Mouse (Mus musculus) regulatory T cell (primary cell): ENCODE measurements at regions not wholly inside any gene's neighbourhood (a gene's known extent, or its start where the extent isn't known, plus 50 kb on each side); places are given as distances from the start of the nearest gene placed in this dataset.

Source experiments
- in situ Hi-C: fragments of 300-600 bp; cut with MboI, MseI; formaldehyde crosslinking; loops from one replicate; pipeline ENCODE4 v1.15.1; 2025; ENCODE audit warnings: high pct_unique_total_duplicates

DNA sequence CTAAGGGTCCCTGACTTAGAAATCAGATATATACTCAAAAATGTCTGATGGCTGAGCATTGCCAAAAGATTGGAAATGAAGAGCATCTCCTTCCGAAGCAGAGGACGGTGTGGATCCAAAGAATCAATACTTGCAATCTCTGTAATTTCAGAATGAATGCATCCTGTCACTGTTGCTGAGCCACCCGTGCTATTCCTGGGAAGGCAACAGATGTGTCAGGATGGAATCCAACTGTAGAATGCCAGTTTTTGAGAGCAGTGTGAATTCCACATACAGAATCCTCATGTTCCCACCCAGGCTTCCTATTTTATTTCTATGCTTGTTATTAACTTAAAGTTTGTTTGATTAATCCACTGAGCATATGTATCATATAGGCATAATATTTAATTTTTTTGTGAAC lies 633.9 kb downstream of the Kcnj2 start:
- in situ Hi-C loops: no loop called here

DNA sequence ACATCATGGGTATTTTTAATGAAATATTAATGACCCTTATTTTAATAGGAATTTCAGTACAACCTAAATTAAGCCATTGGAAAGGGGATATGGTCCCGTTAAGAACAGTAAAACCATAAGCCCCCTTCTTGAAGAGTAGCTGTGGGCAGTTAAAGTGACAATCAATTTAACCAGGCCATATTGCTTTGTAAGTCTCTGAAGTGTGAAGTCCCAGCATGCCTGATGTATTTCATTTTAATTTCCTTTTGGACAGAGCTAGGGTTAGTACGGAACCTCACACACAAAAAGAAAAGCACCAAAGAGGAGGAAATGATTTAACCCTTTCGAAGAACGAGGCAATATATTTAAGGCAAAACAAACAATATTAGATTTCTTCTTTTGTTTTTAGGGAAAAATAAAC lies 640.9 kb downstream of the Kcnj2 start:
- in situ Hi-C loops: no loop called here

DNA sequence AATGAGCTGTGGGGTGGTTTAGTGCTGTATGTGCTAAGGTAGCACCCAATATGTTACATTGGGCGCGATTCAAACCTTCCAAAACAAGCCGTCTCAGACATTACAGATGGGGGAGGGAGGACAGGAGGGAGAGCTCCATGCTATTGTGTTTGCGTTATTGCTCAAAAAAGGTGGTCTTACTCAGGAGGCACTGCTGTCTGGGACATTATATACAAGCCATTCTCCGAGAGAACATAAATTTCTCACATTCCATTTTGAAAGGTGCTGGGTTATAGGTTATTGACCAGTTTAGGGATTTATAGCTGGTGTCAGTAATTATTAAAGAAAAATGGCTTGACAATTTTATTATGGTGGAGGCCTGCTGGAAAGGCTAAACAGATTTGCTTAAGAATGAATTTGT lies 649.4 kb downstream of the Kcnj2 start:
- in situ Hi-C loops: no loop called here

DNA sequence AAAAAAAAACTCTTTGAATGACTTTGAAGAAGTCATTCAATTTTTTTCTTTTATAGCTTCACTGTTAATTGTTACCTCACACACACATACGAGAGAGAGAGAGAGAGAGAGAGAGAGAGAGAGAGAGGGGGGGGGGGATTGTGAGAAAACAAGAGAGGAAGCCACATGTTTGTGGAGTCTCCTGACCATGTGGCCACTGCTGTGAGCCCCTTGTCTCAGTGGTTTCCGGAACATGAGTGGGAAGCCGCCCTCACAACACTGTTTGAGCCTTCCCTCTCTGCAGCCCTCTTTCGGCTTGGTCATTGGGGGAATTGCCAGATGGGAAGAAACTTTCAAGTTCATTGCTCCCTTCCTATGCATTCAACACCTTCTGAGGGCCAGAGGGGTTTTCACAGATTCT lies 656.3 kb downstream of the Kcnj2 start:
- in situ Hi-C loops: no loop called here

DNA sequence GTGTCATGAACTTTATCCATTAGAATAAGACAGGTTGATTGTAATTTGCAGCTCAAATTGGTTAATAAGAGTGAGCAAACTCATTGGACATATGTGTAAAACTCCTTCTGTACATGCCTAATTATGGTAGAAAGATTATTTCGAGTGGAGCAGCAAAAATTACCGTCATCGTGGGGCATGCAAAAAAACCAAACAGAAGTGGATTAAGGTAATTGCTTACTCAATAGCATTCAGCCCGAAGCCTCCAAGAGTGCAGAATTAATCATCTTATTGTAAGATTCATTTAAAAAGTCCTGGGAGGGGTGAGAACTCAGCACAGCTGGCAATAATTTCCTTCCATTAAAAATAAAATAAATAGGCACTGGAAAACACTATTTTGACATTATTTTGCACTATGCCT lies 662.2 kb downstream of the Kcnj2 start:
- in situ Hi-C loops: no loop called here

DNA sequence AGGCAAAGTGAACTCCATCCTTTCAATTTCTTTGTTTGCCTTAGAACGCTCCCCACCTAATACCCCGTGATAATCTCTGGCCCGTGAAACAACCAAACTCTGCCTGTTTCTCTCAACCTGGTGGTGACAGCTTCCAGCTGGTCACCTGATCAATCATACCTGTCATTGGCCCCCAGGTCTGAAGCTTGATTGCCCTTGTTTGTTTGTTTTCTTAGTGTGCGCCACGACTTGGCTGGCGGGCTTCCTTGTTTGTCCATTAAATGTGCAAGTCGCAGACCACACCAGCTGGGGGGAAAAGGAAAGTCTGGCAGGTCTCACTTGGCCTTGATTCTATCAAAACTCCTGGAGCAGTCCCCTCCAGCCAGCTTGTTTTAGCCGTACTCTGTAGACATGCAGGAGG lies 666.1 kb downstream of the Kcnj2 start:
- in situ Hi-C loops: no loop called here

DNA sequence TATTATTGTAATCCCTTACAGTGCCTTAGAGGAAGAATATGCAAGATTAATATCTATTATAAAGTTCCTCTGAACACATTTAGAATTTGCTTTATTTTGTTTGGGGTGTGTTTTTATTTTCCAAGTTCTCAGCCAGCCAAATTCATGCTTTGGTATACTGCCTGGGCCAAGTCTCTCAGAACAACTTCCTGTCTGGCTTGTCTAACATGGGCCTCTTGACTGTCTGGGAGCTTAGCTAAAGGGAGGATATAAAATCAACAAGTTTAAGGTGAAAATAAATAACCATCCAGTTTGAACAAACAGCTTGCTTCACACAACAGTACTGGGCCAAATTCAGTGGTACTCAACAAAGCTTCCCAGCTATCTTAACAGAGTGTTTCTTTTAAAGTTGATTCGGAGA lies 669.5 kb downstream of the Kcnj2 start:
- in situ Hi-C loops: no loop called here

DNA sequence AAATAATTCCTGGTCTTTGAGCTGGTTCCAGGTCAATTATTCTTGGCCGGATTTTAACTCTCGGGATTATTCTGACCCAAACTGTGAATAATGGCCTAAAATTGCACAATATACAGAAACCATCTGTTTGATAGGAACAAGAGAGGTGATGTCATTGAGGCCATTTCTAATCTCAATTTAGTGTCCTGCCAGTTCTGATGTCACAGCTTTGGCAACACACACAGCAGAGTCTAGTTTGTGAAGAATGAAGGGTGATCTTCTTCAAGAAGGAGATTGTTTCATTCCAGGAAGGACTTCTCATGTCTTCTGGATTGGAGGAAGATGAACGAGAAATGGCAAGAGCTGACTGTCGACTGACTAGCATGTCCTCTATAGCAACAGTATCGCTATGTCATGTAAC lies 670.0 kb downstream of the Kcnj2 start:
- in situ Hi-C loops: no loop called here

DNA sequence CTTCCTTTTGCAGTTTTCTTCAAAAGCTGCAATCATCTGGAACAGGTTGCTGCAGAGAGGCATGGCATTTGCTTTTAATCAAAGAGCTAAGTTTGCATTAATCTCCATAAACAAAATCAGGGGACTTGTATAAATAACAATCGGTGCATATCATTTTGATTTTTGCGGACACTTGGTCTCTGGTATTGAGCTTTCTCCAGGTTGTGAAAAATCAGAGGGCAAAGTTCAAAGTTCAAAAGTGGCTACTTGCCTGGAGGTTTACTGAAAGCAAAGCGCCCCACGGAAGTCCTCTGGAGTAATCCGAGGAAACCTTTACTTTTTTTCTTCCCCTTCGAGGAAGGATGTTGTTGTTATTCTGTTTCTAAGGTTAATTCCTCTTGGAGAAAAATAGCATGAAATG lies 677.4 kb downstream of the Kcnj2 start:
- in situ Hi-C loops: no loop called here

DNA sequence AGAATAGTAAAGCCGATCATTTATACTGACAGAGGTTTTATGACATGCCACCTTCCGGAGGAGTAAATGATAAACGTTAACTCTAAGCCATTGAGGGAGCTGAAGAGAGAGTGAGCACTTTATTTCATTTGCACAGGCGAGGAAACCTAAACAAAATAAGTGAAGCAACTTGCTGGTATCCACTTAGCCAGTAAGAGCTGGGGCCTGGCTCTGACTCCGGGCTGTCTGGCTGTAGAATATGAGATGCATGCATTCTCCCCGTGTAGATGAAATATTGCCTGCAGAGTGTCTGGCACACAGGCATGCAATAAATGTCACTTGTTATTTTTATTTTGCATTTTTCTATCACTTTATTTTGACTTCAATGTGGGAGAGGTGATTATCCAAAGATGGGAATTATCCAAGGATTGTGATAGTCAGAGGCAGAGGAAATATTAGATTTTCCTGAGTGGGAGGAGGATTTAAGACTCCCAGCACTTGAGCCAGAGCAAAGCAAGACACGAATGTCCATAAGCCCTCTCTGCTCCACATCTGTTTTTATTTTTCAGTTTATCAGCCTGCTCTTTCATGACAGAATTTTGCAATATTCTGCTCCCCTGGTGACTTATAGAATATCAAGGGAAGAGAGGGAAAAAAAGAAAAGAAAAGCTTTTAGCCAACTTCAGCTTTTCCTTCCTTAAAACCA lies 681.4 kb downstream of the Kcnj2 start:
- in situ Hi-C loops: no loop called here

DNA sequence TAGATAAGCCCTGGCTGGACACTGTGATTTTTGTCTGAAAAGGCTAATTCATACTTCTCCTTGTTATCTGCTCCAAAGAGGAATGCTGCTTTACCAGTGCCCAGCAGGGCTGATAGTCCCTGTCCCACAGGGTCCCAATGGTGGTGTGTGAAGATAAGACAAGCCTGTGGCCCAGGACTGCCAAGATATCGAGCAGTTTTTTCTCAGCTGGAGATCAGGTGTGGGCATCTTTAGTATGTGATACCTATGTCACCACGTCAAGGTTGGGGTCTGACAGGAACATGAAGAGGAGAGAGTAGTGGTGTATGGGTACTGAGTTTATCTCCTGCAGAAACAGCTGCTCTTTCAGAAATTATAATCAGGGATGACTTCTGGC lies 682.0 kb downstream of the Kcnj2 start:
- in situ Hi-C loops: no loop called here

DNA sequence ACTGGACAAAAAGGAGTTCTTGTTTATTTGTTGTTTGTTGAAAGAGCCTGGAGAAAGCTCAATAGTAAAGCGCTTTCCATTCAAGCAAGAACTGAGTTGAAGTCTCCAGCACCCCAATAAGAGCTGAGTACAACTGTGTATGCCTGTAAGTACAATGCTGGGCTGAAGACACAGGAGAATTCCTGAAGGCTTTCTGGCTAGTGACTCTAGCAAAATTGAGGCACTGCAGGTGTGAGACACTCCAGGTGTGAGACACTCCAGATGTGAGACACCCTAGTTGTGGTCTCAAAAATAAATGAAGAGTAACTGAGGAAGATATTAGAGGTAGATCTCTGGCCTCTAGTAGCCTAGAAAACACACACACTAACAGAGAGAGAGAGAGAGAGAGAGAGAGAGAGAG lies 682.5 kb downstream of the Kcnj2 start:
- in situ Hi-C loops: no loop called here

DNA sequence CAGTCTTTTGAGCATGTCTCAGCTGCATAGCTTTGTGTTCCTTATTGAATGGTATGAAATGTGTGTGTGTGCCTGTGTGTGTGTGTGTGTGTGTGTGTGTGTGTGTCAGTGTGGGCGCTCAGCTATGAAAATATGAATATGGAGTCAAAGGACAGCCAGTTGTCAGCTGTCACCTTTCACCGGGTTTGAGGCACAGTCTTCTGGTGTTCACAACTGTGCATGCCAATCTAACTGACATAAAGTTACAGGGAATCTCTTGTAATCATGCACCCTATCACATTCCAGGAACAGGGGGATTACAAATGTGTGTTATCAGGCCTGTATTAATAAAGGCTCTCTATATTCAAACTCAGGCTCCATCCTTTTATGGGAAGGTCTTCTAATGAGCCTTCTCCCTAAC lies 688.8 kb downstream of the Kcnj2 start:
- in situ Hi-C loops: no loop called here

DNA sequence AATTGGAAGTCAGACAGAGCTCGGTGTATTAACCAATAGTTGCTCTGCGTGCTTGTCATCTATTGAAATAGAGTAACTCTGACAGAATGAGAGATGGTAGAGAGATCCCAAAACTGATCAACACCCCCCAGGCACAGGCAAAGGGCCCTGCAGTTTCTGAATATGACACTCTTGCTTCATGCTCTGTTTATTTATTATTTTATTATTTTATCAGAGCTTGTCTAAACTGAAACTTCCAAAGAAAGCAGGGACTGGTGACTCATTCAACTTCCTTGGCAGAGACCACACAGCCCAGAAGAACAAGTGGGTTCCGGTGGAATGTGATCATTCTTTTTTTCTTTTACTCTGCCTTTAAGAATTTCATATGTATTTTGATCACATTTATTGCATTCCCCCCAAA lies 697.1 kb downstream of the Kcnj2 start:
- in situ Hi-C loops: no loop called here

DNA sequence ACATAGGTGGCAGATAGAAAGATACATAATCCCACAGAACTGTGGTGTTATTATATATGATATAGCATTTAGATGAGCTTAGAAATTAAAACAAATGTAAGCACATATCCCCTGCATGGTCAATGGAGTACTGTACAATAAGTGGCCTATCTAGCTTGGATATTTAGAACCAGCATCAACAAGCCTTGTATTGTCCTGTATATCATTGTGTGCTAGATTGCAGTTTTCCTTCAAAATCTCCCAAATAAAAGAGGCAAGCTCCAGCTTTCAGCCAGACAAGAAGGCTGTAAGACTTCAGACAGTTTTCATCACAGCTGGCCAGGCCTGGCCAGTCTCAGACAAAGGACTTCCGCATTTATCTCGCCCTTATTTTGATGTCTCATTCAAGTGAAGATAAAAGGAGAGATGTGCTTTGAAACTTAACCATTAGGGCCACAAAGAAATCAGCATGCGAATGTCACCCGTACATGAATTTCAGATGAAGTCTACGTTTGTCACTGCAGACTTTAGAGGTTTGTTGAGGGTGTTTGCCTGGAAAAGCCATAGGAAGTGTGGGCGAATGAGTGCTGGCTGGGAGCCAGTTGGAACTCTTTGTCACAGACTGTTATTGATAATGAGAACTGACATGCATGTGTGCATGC lies 700.5 kb downstream of the Kcnj2 start:
- in situ Hi-C loops: no loop called here

DNA sequence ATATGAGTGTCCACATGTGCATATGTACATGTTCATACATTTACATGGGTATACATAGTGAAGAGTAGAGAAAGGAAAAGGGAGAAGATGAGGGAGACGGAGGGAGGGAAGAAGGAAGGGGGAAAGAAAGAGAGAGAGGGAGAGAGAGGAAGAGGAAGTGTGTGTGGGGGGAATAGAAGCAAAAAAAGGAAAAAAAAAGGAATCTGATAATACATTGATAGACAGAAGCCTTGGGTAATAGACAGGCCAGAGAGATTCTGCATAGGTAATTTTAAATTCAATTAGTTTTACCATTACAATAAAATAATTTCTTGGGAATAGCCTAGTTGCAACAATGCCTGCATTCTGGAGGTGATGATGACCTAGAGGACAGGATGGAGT lies 701.0 kb downstream of the Kcnj2 start:
- in situ Hi-C loops: no loop called here

DNA sequence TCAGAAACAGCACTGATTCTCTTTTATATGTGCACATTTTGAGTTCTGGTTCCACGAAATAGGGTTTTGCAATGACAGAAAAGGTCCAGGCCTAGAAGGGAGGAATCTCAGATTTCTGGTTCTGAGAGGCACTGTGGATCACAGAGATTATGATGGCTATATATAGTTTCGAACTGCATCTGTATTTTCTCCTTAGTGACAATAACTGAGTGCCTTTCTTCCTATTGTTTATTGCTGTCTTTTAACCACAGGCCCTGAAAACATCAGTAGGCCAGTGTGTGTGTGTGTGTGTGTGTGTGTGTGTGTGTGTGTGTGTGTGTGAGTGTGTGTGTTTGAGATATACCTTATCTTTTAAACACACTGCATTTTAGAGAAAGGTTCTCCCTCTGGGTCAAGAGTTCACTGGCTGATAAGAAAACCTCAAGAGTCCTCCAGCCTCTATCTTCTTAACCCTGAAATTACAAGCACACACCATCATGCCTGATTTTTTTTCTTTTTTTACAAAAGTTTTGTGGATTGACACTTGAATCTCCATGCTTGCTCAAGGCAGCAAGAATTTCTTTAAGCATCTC lies 708.2 kb downstream of the Kcnj2 start:
- in situ Hi-C loops: no loop called here

DNA sequence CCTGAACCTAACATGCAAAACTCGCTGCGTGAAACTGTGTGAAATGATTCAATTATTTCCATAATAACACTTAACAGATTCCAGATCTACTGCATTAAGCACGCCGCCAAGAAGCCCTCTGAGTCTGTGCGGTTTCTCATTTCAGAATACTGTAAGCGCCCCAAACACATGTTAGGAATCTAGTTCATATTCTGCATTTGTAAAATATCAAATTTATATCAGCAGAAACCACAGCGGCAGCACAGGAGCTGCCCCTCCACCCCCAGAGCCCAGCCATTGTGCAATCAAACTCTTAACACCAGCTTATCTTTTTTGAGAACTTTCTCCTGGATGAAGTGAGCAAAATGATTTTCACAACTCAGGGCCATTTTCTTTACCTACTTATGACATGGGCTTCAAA lies 715.4 kb downstream of the Kcnj2 start:
- in situ Hi-C loops: loop anchor here (25.0 kb wide), 1 partner anchor 1306 kb away; no protein-coding TSS in a partner anchor

DNA sequence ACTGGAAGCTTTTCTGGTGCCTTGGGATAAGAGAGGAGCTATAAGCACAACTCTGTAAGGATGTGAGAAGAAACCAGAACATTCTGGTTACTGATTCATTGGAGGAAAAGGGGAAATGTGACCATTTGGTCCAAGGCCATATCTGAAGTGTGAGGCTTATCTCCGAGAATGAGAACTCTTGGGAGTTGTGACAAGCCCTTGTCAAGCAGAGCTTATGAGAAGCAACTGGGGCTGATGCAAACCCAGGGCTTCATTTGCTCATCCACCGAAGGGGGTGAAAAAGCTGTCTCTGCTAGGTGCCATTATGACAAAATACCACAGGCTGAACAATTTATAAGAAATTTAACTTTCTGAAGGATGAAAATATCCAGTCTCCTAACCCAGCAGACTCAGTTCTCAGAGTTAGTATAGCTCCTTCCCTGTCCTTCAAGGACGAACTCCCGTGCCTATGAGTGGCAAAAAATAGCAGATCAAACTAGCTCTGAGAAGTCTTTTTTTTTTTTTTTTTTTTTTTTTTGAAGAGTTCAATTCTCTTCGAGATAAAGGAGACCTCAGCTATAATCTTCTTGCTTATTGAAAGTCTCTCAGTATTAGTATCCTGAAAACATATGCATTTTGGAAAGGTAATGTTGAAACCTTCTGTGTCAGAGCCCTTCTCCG lies 725.4 kb downstream of the Kcnj2 start:
- in situ Hi-C loops: loop anchor here (25.0 kb wide), 1 partner anchor 1296 kb away; no protein-coding TSS in a partner anchor

DNA sequence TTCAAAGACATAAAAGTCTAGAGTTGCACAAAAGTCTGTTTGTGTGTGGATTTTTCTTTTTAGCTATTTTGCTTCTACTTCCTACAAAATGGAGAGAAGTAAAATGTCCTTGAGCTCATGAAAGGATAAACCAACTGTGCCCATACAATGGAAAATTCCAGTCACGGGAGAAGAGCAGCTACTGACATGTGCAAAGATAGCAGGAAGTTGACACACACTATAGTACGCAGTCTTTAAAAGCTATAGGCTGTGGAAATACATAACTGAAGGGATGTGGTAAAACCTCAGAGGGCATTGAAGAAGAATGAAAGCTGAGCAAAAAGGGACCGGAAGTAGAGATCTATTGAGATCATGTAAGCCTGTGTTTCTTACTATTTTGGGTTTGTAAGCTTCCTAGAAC lies 735.1 kb downstream of the Kcnj2 start:
- in situ Hi-C loops: no loop called here

DNA sequence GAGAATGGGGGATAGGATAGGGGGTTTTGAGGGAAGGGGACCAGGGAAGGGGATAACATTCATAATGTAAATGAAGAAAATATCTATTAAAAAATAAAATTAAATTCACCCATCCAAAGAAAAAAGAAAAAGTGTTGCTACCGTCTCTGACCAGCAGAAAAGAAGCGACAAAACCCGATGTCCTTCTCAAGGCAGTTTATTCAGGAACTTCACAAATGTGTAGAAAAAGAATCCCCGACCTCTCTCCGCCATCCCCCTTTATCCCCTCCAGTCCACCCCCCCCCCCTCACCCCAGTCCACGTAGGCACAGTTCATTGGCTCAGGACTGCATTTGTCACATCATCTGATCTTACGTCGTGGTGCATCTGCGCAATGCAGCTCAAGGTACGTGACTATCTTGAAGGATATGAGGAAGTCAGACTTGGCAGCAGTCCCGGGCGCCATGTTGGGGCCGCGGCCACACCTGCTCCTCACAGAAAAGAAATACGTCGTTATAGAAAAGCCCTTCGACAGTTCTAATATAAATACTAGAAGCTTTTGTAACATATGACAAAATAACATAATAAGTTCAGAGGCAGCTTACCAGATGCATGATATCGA lies 750.3 kb downstream of the Kcnj2 start:
- in situ Hi-C loops: no loop called here

DNA sequence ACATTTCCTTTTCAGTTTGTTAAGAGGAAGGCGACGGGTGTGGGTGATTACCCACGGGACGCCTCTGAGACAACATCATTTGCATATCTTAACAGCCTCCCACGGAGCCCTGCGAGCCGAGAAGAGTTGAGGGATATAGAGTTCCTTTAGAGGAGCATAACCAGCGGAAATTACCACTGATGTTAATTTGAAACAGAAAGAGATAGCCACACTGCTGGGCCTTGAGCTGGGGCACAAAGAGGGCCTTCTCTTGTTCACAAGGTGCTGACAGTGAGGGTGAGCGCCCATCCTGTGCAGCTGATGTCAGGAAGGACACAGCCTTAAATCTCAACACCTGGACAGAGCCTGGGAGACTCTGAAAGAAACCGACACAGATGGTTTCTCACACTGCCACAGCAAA lies 752.2 kb downstream of the Kcnj2 start:
- in situ Hi-C loops: no loop called here

DNA sequence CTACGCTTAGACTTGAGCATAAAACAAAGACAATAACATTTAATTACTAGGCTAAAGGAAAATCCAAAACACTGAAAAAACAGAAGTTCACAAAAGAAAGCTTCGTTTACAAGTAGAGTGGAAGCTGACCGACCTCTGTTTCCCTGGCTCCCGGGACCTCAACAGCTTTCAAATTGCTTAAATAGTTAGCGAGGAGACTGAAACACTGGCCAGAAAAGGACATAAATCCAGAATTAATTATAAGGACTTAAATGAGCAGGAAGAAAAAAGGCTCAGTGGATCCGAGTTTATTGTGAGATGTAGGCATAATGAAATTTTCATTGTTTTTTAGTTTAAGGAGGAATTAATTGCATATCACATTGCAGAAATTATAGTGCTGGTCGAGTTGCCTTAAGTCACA lies 754.4 kb downstream of the Kcnj2 start:
- in situ Hi-C loops: no loop called here
